Mouse (Mus musculus) liver, embryonic 14.5 days (tissue): ENCODE measurements around the gene Clec18a.

ENCODE experiments used
- CTCF ChIP-seq: IDR thresholded peaks from 2 replicates; pipeline ENCODE4 v1.5.1; 2016; ENCODE audit warnings: antibody characterized with exemption, low read depth, control low read depth
- EP300 ChIP-seq: IDR thresholded peaks from 2 replicates; pipeline ENCODE4 v1.6.1; 2016; ENCODE audit warnings: antibody characterized with exemption, low read depth

- TF ChIP-seq CTCF: no peak
- TF ChIP-seq EP300: no peak
These were observed 36.6 kb downstream of the Clec18a start for GRCm38 (mm10) chr8:111055661-111056060.
